Mouse (Mus musculus) hindbrain, embryonic 13.5 days (tissue): ENCODE measurements around the gene Wdr70. TPM values are rescaled to one million over a fixed set of nuclear protein-coding genes. Genes with fewer than 3 reads are reported as not detected.
"Not testable (repeated sequence)": the region's sequence is repeated elsewhere in the genome, so short reads cannot be mapped to it uniquely, and the experiment has no call there.

Source experiments
- ATAC-seq: fragments of 200-750 bp; cut with Nextera tagmentation; 2 replicates; pipeline ENCODE4 v1.8.0; 2017; ENCODE audit warnings: moderate TSS enrichment; ENCODE audit not compliant: low FRiP score
- H3K27ac ChIP-seq: fragments of 300-500 bp; sonication (generic); 2 replicates; pipeline ENCODE4 v1.5.1; 2015; ENCODE audit warnings: inconsistent platforms, mild to moderate bottlenecking, moderate library complexity
- H3K27me3 ChIP-seq: fragments of 300-500 bp; sonication (generic); 2 replicates; pipeline ENCODE4 v1.6.1; 2015; ENCODE audit warnings: mild to moderate bottlenecking, inconsistent platforms
- H3K36me3 ChIP-seq: fragments of 300-500 bp; sonication (generic); 2 replicates; pipeline ENCODE4 v1.6.1; 2015; ENCODE audit warnings: mild to moderate bottlenecking, inconsistent platforms
- H3K4me1 ChIP-seq: fragments of 300-500 bp; sonication (generic); replicated peaks from 2 replicates; pipeline ENCODE4 v1.6.1; 2015; ENCODE audit warnings: inconsistent platforms
- H3K4me2 ChIP-seq: fragments of 300-500 bp; sonication (generic); 2 replicates; pipeline ENCODE4 v1.6.1; 2015; ENCODE audit warnings: inconsistent platforms, mild to moderate bottlenecking, moderate library complexity
- H3K4me3 ChIP-seq: fragments of 300-500 bp; sonication (generic); 2 replicates; pipeline ENCODE4 v1.5.1; 2015; ENCODE audit warnings: mild to moderate bottlenecking, inconsistent platforms
- H3K9ac ChIP-seq: fragments of 300-500 bp; sonication (generic); 2 replicates; pipeline ENCODE4 v1.6.1; 2015; ENCODE audit warnings: mild to moderate bottlenecking, inconsistent platforms
- H3K9me3 ChIP-seq: fragments of 300-500 bp; sonication (generic); 2 replicates; pipeline ENCODE4 v1.6.1; 2016; ENCODE audit warnings: inconsistent platforms
- WGBS: fragments of 180-500 bp; shearing (Covaris S2); methylation state at CpG from one replicate; pipeline ENCODE4 v1.1.7; 2015; 5-methylcytosine and 5-hydroxymethylcytosine counted together
- polyA plus RNA-seq: library from polyadenylated mRNA; unstranded; fragments of >200 nt; fragmentation: Nextera tagmentation; extraction: Ambion mirVana; gene quantifications from 2 replicates; pipeline ENCODE4 v1.2.1, GENCODE M21; 2015

The Wdr70 gene
- polyA plus RNA-seq, 1 experiment from 2014 or later = 68.4 TPM

GRCm38 (mm10) chr15:8090685-8091084 is 8.3 kb downstream of the Wdr70 start:
- H3K9me3 ChIP-seq = no peaks in the 10 kb centered on the region
- no peaks in the 10 kb centered on the region for H3K4me1 ChIP-seq
- H3K36me3 ChIP-seq = peaks cover 40% of the 10 kb centered on the region
- no peak overlapping the region for H3K27ac ChIP-seq
- WGBS = 96% methylated on average over 2 of the region's 2 CpGs
- H3K4me2 ChIP-seq = no peak overlapping the region
- H3K27me3 ChIP-seq = no peaks in the 10 kb centered on the region
- no peak overlapping the region for H3K4me3 ChIP-seq
- no peak overlapping the region for H3K9ac ChIP-seq
- no peak for ATAC-seq

- Histone ChIP-seq H3K4me2 (no peak overlapping the region), H3K36me3 (peaks cover 28% of the 10 kb centered on the region), H3K27me3 (no peaks in the 10 kb centered on the region), H3K4me1 (no peaks in the 10 kb centered on the region), H3K4me3 (no peak overlapping the region), H3K9ac (no peak overlapping the region), H3K27ac (no peak overlapping the region), H3K9me3 (no peaks in the 10 kb centered on the region)
- no peak for ATAC-seq
- WGBS = 86% methylated on average over 3 of the region's 3 CpGs
Observed at GRCm38 (mm10) chr15:8088715-8089114, 10.3 kb downstream of the Wdr70 start.

- Histone ChIP-seq H3K4me3 (no peak overlapping the region), H3K36me3 (peaks cover 23% of the 10 kb centered on the region), H3K9me3 (no peaks in the 10 kb centered on the region), H3K4me2 (no peak overlapping the region), H3K27ac (no peak overlapping the region), H3K27me3 (no peaks in the 10 kb centered on the region), H3K9ac (no peak overlapping the region), H3K4me1 (no peaks in the 10 kb centered on the region)
- ATAC-seq = no peak
- 92% methylated on average over 4 of the region's 4 CpGs for WGBS
Observed at GRCm38 (mm10) chr15:8087293-8087692, 11.7 kb downstream of the Wdr70 start.

- no peaks in the 10 kb centered on the region for H3K4me1 ChIP-seq
- no peak overlapping the region for H3K4me2 ChIP-seq
- no peak overlapping the region for H3K27ac ChIP-seq
- H3K9ac ChIP-seq = no peak overlapping the region
- 94% methylated on average over 8 of the region's 8 CpGs for WGBS
- H3K9me3 ChIP-seq = no peaks in the 10 kb centered on the region
- H3K36me3 ChIP-seq = peaks cover 30% of the 10 kb centered on the region
- no peaks in the 10 kb centered on the region for H3K27me3 ChIP-seq
- no peak overlapping the region for H3K4me3 ChIP-seq
- ATAC-seq = no peak
Observed at GRCm38 (mm10) chr15:8082139-8082538, 16.9 kb downstream of the Wdr70 start.

- ATAC-seq, H3K27ac ChIP-seq, H3K9me3 ChIP-seq, H3K9ac ChIP-seq, H3K27me3 ChIP-seq, H3K4me1 ChIP-seq, H3K4me2 ChIP-seq, H3K4me3 ChIP-seq: not testable (repeated sequence)
- peaks cover 71% of the 10 kb centered on the region for H3K36me3 ChIP-seq
- WGBS = 98% methylated on average over 3 of the region's 3 CpGs
Observed at GRCm38 (mm10) chr15:8073159-8073558, 25.9 kb downstream of the Wdr70 start.

- Histone ChIP-seq H3K27me3 (no peaks in the 10 kb centered on the region), H3K36me3 (peaks cover 53% of the 10 kb centered on the region), H3K4me1 (no peaks in the 10 kb centered on the region), H3K9ac (no peak overlapping the region), H3K9me3 (no peaks in the 10 kb centered on the region), H3K4me2 (no peak overlapping the region), H3K4me3 (no peak overlapping the region), H3K27ac (no peak overlapping the region)
- ATAC-seq = no peak
- 89% methylated on average over 6 of the region's 6 CpGs for WGBS
Observed at GRCm38 (mm10) chr15:8065221-8065620, 33.8 kb downstream of the Wdr70 start.

GRCm38 (mm10) chr15:8051177-8051576 is 47.8 kb downstream of the Wdr70 start:
- Histone ChIP-seq H3K36me3 (peaks cover 27% of the 10 kb centered on the region), H3K9me3 (no peaks in the 10 kb centered on the region), H3K4me1 (no peaks in the 10 kb centered on the region), H3K27me3 (no peaks in the 10 kb centered on the region), H3K9ac (no peak overlapping the region), H3K4me2 (no peak overlapping the region), H3K4me3 (no peak overlapping the region), H3K27ac (no peak overlapping the region)
- whole genome bisulfite sequencing = 92% methylated on average over 3 of the region's 3 CpGs
- ATAC-seq = no peak

- Histone ChIP-seq H3K27ac (no peak overlapping the region), H3K4me2 (no peak overlapping the region), H3K36me3 (peaks cover 19% of the 10 kb centered on the region), H3K4me3 (no peak overlapping the region), H3K9me3 (no peaks in the 10 kb centered on the region), H3K4me1 (no peaks in the 10 kb centered on the region), H3K27me3 (no peaks in the 10 kb centered on the region), H3K9ac (no peak overlapping the region)
- 82% methylated on average over 4 of the region's 4 CpGs for WGBS
- no peak for ATAC-seq
Observed at GRCm38 (mm10) chr15:8039834-8040233, 59.2 kb downstream of the Wdr70 start.

- Histone ChIP-seq H3K36me3 (peaks cover 19% of the 10 kb centered on the region), H3K27me3 (no peaks in the 10 kb centered on the region), H3K9ac (no peak overlapping the region), H3K27ac (no peak overlapping the region), H3K4me2 (no peak overlapping the region), H3K9me3 (no peaks in the 10 kb centered on the region), H3K4me1 (no peaks in the 10 kb centered on the region), H3K4me3 (no peak overlapping the region)
- 95% methylated on average over 5 of the region's 5 CpGs for WGBS
- no peak for ATAC-seq
Observed at GRCm38 (mm10) chr15:8038457-8038856, 60.6 kb downstream of the Wdr70 start.

- no peak overlapping the region for H3K27ac ChIP-seq
- no peak overlapping the region for H3K4me3 ChIP-seq
- no peak overlapping the region for H3K4me2 ChIP-seq
- no peaks in the 10 kb centered on the region for H3K4me1 ChIP-seq
- peaks cover 22% of the 10 kb centered on the region for H3K36me3 ChIP-seq
- 88% methylated on average over 3 of the region's 3 CpGs for WGBS
- H3K9me3 ChIP-seq = no peaks in the 10 kb centered on the region
- ATAC-seq = no peak
- H3K27me3 ChIP-seq = no peaks in the 10 kb centered on the region
- H3K9ac ChIP-seq = no peak overlapping the region
Observed at GRCm38 (mm10) chr15:8037825-8038224, 61.2 kb downstream of the Wdr70 start.

GRCm38 (mm10) chr15:8031211-8031610 is 67.8 kb downstream of the Wdr70 start:
- 84% methylated on average over 7 of the region's 7 CpGs for WGBS

GRCm38 (mm10) chr15:8030643-8031042 is 68.4 kb downstream of the Wdr70 start:
- Histone ChIP-seq H3K9me3 (no peaks in the 10 kb centered on the region), H3K4me2 (no peak overlapping the region), H3K27me3 (no peaks in the 10 kb centered on the region), H3K4me3 (no peak overlapping the region), H3K9ac (no peak overlapping the region), H3K36me3 (peaks cover 6% of the 10 kb centered on the region), H3K4me1 (no peaks in the 10 kb centered on the region), H3K27ac (no peak overlapping the region)
- no peak for ATAC-seq
- WGBS = 92% methylated on average over 3 of the region's 3 CpGs

More at GRCm38 (mm10) chr15:8031211-8031610, 67.8 kb downstream of the Wdr70 start:
- no peak overlapping the region for H3K9ac ChIP-seq
- H3K9me3 ChIP-seq = no peaks in the 10 kb centered on the region
- no peak overlapping the region for H3K4me2 ChIP-seq
- no peak for ATAC-seq
- H3K27ac ChIP-seq = no peak overlapping the region
- H3K4me1 ChIP-seq = no peaks in the 10 kb centered on the region
- peaks cover 6% of the 10 kb centered on the region for H3K36me3 ChIP-seq
- H3K4me3 ChIP-seq = no peak overlapping the region
- no peaks in the 10 kb centered on the region for H3K27me3 ChIP-seq

GRCm38 (mm10) chr15:8027503-8027902 is 71.5 kb downstream of the Wdr70 start:
- Histone ChIP-seq H3K4me3 (no peak overlapping the region), H3K9me3 (no peaks in the 10 kb centered on the region), H3K9ac (no peak overlapping the region), H3K27ac (no peak overlapping the region), H3K4me2 (no peak overlapping the region), H3K27me3 (no peaks in the 10 kb centered on the region), H3K4me1 (no peaks in the 10 kb centered on the region), H3K36me3 (no peaks in the 10 kb centered on the region)
- 95% methylated on average over 2 of the region's 2 CpGs for WGBS
- ATAC-seq = no peak

GRCm38 (mm10) chr15:8011418-8011817 is 87.6 kb downstream of the Wdr70 start:
- Histone ChIP-seq H3K9ac (no peak overlapping the region), H3K27me3 (no peaks in the 10 kb centered on the region), H3K27ac (no peak overlapping the region), H3K4me2 (no peak overlapping the region), H3K4me1 (no peaks in the 10 kb centered on the region), H3K36me3 (no peaks in the 10 kb centered on the region), H3K4me3 (no peak overlapping the region), H3K9me3 (no peaks in the 10 kb centered on the region)
- ATAC-seq = no peak
- WGBS = 85% methylated on average over 7 of the region's 7 CpGs
